Mouse (Mus musculus) urinary bladder, postnatal 4 days (tissue): ENCODE measurements around the gene Cyb561d2.
A peak's percentile ranks its signal among the peaks of the same experiment; 100 is the strongest.

ENCODE experiments used
- DNase-seq, 2 experiments: peaks; one replicate each; pipeline ENCODE4 v3.0.0; 2021 to 2022; ENCODE audit warnings: low spot score in 2 of 2

Cyb561d2 gene

GRCm38 (mm10) chr9:107521711-107522399 lies 20.1 kb downstream of the Cyb561d2 start:
- DNase-seq, result no peak

GRCm38 (mm10) chr9:107521190-107521589 lies 20.8 kb downstream of the Cyb561d2 start:
- DNase-seq, result peak in 1 of 2 experiments; percentile 51

GRCm38 (mm10) chr9:107520331-107520730 lies 21.7 kb downstream of the Cyb561d2 start:
- DNase-seq, result no peak

- DNase-seq, result peak; percentile 72 to 87
Measured at GRCm38 (mm10) chr9:107514303-107514955, 27.6 kb downstream of the Cyb561d2 start.

- DNase-seq, result no peak
Measured at GRCm38 (mm10) chr9:107512326-107512725, 29.7 kb downstream of the Cyb561d2 start.

GRCm38 (mm10) chr9:107511436-107511835 lies 30.6 kb downstream of the Cyb561d2 start:
- DNase-seq, result no peak

- DNase-seq, result no peak
Measured at GRCm38 (mm10) chr9:107510384-107511100, 31.5 kb downstream of the Cyb561d2 start.

GRCm38 (mm10) chr9:107508266-107508665 lies 33.7 kb downstream of the Cyb561d2 start:
- no peak for DNase-seq

GRCm38 (mm10) chr9:107504662-107505537 lies 37.1 kb downstream of the Cyb561d2 start:
- DNase-seq, result no peak

GRCm38 (mm10) chr9:107502131-107502846 lies 39.7 kb downstream of the Cyb561d2 start:
- no peak for DNase-seq

GRCm38 (mm10) chr9:107500708-107501286 lies 41.2 kb downstream of the Cyb561d2 start:
- no peak for DNase-seq

GRCm38 (mm10) chr9:107496359-107496758 lies 45.6 kb downstream of the Cyb561d2 start:
- no peak for DNase-seq

GRCm38 (mm10) chr9:107494238-107494637 lies 47.8 kb downstream of the Cyb561d2 start:
- no peak for DNase-seq

GRCm38 (mm10) chr9:107493511-107493910 lies 48.5 kb downstream of the Cyb561d2 start:
- DNase-seq, result no peak

GRCm38 (mm10) chr9:107490625-107491024 lies 51.4 kb downstream of the Cyb561d2 start:
- DNase-seq, result no peak

GRCm38 (mm10) chr9:107490146-107490545 lies 51.8 kb downstream of the Cyb561d2 start:
- DNase-seq, result no peak
